Mouse (Mus musculus): ENCODE results near the gene Zfp526.

DNA sequence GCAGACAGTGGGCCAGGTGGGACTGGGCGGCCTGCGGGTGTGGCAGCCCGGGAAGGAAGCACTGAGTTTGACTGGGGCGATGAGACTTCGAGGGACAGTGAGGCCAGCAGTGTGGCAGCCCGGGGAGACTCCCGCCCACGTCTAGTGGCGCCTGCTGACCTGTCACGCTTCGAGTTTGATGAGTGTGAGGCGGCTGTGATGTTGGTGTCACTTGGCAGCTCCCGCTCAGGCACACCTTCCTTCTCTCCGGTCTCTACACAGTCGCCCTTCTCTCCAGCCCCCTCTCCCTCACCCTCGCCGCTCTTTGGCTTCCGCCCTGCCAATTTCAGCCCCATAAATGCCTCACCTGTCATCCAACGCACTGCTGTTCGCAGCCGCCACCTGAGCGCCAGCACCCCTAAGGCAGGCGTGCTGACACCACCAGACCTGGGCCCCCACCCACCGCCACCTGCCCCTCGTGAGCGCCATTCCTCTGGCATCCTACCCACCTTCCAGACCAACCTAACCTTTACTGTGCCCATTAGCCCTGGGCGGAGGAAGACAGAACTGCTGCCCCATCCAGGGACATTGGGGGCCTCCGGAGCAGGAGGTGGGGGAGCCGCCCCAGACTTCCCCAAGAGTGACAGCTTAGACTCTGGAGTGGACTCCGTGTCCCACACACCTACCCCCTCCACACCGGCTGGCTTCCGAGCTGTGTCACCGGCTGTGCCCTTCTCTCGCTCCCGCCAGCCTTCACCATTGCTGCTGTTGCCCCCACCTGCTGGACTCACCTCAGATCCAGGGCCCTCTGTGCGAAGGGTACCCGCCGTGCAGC is 51.4 kb downstream of the Zfp526 start:
- TF ChIP-seq CTCF (IDR thresholded peaks at IDR 0.05; ENCODE audit: insufficient read depth, low read length): no peak
- no peak for TF ChIP-seq POLR2A (IDR thresholded peaks at IDR 0.05; ENCODE audit: borderline replicate concordance, extremely low read depth, low read depth, low read length)
